Mouse (Mus musculus) midbrain, postnatal 0 days (tissue): ENCODE measurements around the gene Chrna4. TPM values are rescaled to one million over a fixed set of nuclear protein-coding genes. Genes with fewer than 3 reads are reported as not detected.

ENCODE experiments used
- ATAC-seq: fragments of 200-750 bp; cut with Nextera tagmentation; 2 replicates; pipeline ENCODE4 v1.8.0; 2017; ENCODE audit warnings: moderate number of reproducible peaks, mild to moderate bottlenecking, moderate TSS enrichment, moderate library complexity; ENCODE audit not compliant: low FRiP score
- DNase-seq: peaks from one replicate; pipeline ENCODE4 v3.0.0-alpha.2; 2015; ENCODE audit warnings: low spot score
- H3K27ac ChIP-seq: fragments of 300-500 bp; sonication (generic); 2 replicates; pipeline ENCODE4 v1.5.1; 2014; ENCODE audit warnings: low read depth, mild to moderate bottlenecking, low read length, mixed read lengths
- H3K27me3 ChIP-seq: fragments of 300-500 bp; sonication (generic); 2 replicates; pipeline ENCODE4 v1.6.1; 2014; ENCODE audit warnings: low read length, control low read depth, mixed read lengths; ENCODE audit not compliant: insufficient read depth
- H3K36me3 ChIP-seq: fragments of 300-500 bp; sonication (generic); 2 replicates; pipeline ENCODE4 v1.6.1; 2014; ENCODE audit warnings: low read length, control low read depth, mixed read lengths; ENCODE audit not compliant: insufficient read depth
- H3K4me1 ChIP-seq: fragments of 300-500 bp; sonication (generic); 2 replicates; pipeline ENCODE4 v1.6.1; 2014; ENCODE audit warnings: mild to moderate bottlenecking, control low read depth, antibody characterized with exemption, low read length, mixed read lengths; ENCODE audit not compliant: insufficient read depth
- H3K4me2 ChIP-seq: fragments of 300-500 bp; sonication (generic); 2 replicates; pipeline ENCODE4 v1.6.1; 2014; ENCODE audit warnings: low read depth, mild to moderate bottlenecking, low read length, mixed read lengths; ENCODE audit not compliant: poor library complexity, severe bottlenecking
- H3K4me3 ChIP-seq: fragments of 300-500 bp; sonication (generic); 2 replicates; pipeline ENCODE4 v1.5.1; 2014; ENCODE audit warnings: low read depth, mild to moderate bottlenecking, low read length, moderate library complexity
- H3K9ac ChIP-seq: fragments of 300-500 bp; sonication (generic); replicated peaks from 2 replicates; pipeline ENCODE4 v1.6.1; 2014; ENCODE audit warnings: mild to moderate bottlenecking, low read length, moderate library complexity, mixed read lengths; ENCODE audit not compliant: poor library complexity, severe bottlenecking
- H3K9me3 ChIP-seq: fragments of 300-500 bp; sonication (generic); 2 replicates; pipeline ENCODE4 v1.6.1; 2016; ENCODE audit warnings: low read length, control low read depth
- CTCF ChIP-seq: IDR thresholded peaks from 2 replicates; pipeline ENCODE4 v1.5.1; 2016; ENCODE audit warnings: antibody characterized with exemption, mild to moderate bottlenecking
- WGBS: fragments of 180-500 bp; shearing (Covaris S2); extraction: QIAGEN DNeasy Blood & Tissue Kit; methylation state at CpG from one replicate; pipeline ENCODE4 v1.1.7; 2014; 5-methylcytosine and 5-hydroxymethylcytosine counted together
- polyA plus RNA-seq: library from polyadenylated mRNA; unstranded; fragments of >200 nt; fragmentation: Nextera tagmentation; extraction: Ambion mirVana; gene quantifications from 2 replicates; pipeline ENCODE4 v1.2.1, GENCODE M21; 2015
- total RNA-seq: library from RNA; depleted of rRNA; stranded (reverse); fragments of >200 nt; gene quantifications from 2 replicates; pipeline ENCODE4 v1.2.3, GENCODE M21; 2014

Chrna4 gene
- total and polyA plus RNA-seq, 2 experiments from 2014 or later = 47.8 to 53.9 TPM

DNA sequence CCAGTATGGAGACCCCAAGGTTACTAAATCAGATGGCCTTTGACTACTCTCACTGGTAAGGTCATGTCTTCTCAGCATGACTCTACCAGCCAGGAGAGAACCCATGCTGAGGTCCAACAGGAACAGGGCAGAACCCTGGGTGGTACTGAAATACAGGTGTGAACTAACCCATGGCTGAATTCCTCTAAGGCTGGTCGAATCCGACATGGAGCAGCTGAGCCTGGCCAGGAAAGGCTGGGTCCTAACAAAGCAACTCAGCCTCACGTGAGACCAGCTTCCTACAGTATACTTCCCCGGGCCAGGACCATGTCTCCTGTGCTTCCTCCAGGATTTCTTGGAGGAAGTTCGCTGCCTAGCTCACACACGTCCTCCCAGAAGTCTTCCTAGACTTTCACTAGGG is 6.8 kb downstream of the Chrna4 start:
- WGBS = 85% methylated on average over 6 of the region's 6 CpGs
- no peak overlapping the region for H3K27ac ChIP-seq
- peaks cover 3% of the 10 kb centered on the region; the same call in 1 of the 2 replicates for H3K4me1 ChIP-seq
- H3K9ac ChIP-seq = no peak overlapping the region
- DNase-seq (no peak), ATAC-seq (no peak)
- no peaks in the 10 kb centered on the region for H3K9me3 ChIP-seq
- H3K4me3 ChIP-seq = no peak overlapping the region
- no peaks in the 10 kb centered on the region for H3K27me3 ChIP-seq
- no peak overlapping the region for H3K4me2 ChIP-seq
- TF ChIP-seq CTCF = no peak
- H3K36me3 ChIP-seq = peaks cover 6% of the 10 kb centered on the region; the same call in 1 of the 2 replicates

DNA sequence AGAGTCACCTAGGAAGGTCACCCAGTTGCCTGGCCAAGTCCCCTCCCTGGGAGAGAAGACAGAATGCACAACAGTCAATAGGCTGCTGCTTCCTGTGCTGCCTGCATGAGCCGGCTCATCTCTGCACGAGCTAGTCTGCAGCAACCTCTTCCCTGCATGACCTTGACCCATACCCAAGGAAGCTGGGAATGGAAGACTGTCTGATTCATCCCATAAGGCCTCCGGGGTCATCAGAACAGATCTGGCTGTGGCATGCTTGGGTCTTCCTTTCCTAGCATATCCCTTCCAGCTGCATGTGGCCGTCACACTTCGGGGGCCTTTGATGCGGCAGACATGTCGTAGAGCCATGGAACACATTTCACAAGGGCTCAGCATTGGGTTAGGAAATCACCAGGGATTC is 8.2 kb downstream of the Chrna4 start:
- no peak for ATAC-seq
- peaks cover 3% of the 10 kb centered on the region; the same call in 1 of the 2 replicates for H3K4me1 ChIP-seq
- H3K27ac ChIP-seq = no peak overlapping the region
- DNase-seq = no peak
- no peaks in the 10 kb centered on the region for H3K27me3 ChIP-seq
- no peak for TF ChIP-seq CTCF
- WGBS = 84% methylated on average over 7 of the region's 7 CpGs
- no peak overlapping the region for H3K4me2 ChIP-seq
- no peak overlapping the region for H3K9ac ChIP-seq
- peaks cover 6% of the 10 kb centered on the region; the same call in 1 of the 2 replicates for H3K36me3 ChIP-seq
- no peaks in the 10 kb centered on the region for H3K9me3 ChIP-seq
- H3K4me3 ChIP-seq = no peak overlapping the region

DNA sequence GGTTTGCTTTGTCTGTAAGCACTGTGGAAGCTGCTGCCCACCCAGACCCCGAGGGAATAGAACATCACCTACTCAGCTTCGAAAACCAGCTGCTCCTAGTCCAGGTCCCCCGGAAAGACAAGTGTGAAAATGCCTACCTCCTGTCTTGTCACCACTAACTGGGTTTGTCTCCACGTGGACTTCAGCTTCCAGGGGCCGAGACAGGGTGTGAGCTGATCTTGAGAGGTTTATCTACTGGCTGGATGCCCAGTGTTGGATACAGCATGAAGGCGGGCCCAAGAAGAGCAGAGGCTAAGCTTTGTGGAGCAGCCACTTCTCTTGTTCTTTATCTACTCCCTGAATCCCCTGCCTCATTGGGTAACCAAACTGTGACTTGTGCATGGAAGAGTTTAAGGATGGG is 10.0 kb downstream of the Chrna4 start:
- TF ChIP-seq CTCF = no peak
- no peak overlapping the region for H3K27ac ChIP-seq
- no peak for ATAC-seq
- no peak overlapping the region for H3K9ac ChIP-seq
- no peak overlapping the region for H3K4me2 ChIP-seq
- no peaks in the 10 kb centered on the region for H3K9me3 ChIP-seq
- WGBS = 66% methylated on average over 6 of the region's 6 CpGs
- DNase-seq = no peak
- no peak overlapping the region for H3K4me3 ChIP-seq
- peaks cover 3% of the 10 kb centered on the region; the same call in 1 of the 2 replicates for H3K4me1 ChIP-seq
- no peaks in the 10 kb centered on the region for H3K27me3 ChIP-seq
- H3K36me3 ChIP-seq = peaks cover 20% of the 10 kb centered on the region

DNA sequence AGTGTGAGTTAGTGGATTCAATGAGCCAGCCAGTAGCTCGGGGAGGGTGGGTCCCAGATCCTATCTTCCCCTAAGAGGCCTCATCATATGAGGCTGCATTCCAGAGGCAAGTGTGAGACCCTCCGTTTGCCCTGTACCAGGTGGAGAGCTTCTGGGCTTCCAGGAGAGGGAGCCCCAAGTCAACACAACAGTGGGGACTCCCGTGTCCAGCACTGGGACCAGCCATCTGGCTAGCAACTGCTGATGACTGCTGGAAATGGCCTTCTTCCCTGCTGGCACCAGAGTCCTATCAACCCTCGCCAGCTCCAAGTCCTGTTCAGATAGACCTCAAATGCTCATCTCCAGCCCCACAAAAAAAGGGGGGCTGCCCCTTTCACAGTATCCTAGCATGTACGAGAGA is 10.9 kb downstream of the Chrna4 start:
- Histone ChIP-seq H3K4me1 (no peaks in the 10 kb centered on the region; the same call in 1 of the 2 replicates), H3K4me2 (no peak overlapping the region), H3K9me3 (no peaks in the 10 kb centered on the region), H3K27ac (no peak overlapping the region), H3K9ac (no peak overlapping the region), H3K4me3 (no peak overlapping the region), H3K27me3 (no peaks in the 10 kb centered on the region), H3K36me3 (peaks cover 29% of the 10 kb centered on the region)
- 51% methylated on average over 5 of the region's 5 CpGs for WGBS
- DNase-seq (peak; percentile 77), ATAC-seq (no peak)
- TF ChIP-seq CTCF = peak; percentile 60

DNA sequence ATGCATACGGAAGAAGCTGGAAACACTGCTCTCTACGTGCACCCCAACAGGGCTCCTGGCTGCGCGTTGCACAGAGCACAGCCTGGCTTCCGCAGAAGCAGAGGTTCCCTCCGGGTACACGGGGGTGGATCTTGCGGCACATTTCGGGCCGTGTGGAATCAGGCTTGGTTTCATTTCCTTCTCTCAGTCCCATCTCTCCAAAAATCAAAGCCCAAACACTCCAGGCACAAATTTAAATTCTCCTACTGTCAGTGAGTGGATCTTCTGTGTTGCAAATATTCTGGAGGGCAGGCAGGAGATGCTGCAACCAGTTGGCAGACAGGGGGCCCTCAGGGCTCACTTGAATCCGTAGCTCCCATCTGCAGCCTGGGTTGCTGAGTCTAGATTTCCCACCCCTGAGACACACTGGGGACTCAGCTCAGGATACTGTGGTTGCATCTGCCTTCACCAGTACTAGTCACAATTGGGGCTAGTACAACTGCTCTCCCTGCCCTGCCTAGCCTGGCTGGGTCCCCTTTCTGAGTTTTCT is 11.9 kb downstream of the Chrna4 start:
- TF ChIP-seq CTCF = peak; percentile 11; the same call in 1 of the 2 replicates
- Histone ChIP-seq H3K36me3 (peaks cover 29% of the 10 kb centered on the region), H3K27ac (no peak overlapping the region), H3K4me3 (no peak overlapping the region), H3K4me2 (no peak overlapping the region), H3K27me3 (no peaks in the 10 kb centered on the region), H3K9me3 (no peaks in the 10 kb centered on the region), H3K9ac (no peak overlapping the region), H3K4me1 (no peaks in the 10 kb centered on the region)
- DNase-seq (no peak), ATAC-seq (no peak)
- 76% methylated on average over 11 of the region's 11 CpGs for WGBS

DNA sequence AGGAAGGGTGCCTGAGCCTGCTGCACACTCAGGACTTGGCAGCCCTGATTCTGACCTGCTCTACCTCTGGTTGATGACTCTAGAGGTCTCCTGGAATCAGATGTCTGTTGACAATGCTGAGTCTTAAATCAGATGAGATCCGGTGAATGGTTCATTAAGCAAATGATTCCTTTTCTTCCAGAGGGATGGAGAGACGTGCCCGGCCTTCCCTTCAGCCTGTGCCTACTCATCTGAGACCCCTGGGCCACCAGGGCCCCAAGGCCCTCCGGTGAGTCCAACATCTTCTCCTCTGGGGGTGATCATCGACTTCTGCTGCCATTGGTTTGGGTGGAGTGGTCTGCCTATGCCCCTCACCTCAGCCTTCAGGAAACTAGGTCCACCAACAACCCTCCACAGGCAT is 35.0 kb downstream of the Chrna4 start:
- Histone ChIP-seq H3K9me3 (no peaks in the 10 kb centered on the region), H3K4me1 (no peaks in the 10 kb centered on the region), H3K36me3 (no peaks in the 10 kb centered on the region), H3K9ac (no peak overlapping the region), H3K27ac (no peak overlapping the region), H3K4me3 (no peak overlapping the region), H3K4me2 (no peak overlapping the region), H3K27me3 (no peaks in the 10 kb centered on the region)
- ATAC-seq (no peak), DNase-seq (no peak)
- 70% methylated on average over 5 of the region's 5 CpGs for WGBS
- no peak for TF ChIP-seq CTCF
